Mouse (Mus musculus) liver, embryonic 14.5 days (tissue): ENCODE measurements around the gene Lhcgr.

ENCODE experiments used
- CTCF ChIP-seq: IDR thresholded peaks from 2 replicates; pipeline ENCODE4 v1.5.1; 2016; ENCODE audit warnings: antibody characterized with exemption, low read depth, control low read depth
- EP300 ChIP-seq: IDR thresholded peaks from 2 replicates; pipeline ENCODE4 v1.6.1; 2016; ENCODE audit warnings: antibody characterized with exemption, low read depth

DNA sequence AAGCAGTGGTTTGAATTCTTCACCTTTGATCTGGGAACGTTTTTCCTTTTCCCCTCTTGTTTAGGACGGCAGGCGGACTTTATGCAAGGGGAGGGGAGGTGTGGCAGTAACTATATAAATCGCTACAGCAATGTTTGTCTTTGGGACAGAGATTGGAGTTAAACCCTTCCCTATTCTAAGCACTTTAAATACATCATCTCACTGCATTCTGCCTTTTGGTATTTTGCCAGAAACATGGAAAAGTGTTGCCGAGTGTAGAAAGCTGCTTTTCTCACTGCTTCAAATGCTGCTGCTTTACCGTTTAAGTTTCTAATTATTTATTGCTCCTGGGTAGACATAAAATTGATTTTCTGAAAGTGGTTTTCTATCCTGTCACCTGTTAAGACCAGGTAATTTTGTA lies 89.4 kb downstream of the Lhcgr start:
- no peak for TF ChIP-seq EP300
- no peak for TF ChIP-seq CTCF
